Mouse (Mus musculus): ENCODE data around the gene 1700016K19Rik.

Gene 1700016K19Rik

GRCm38 (mm10) chr11:75999440-76000155 is at the start of gene 1700016K19Rik:
1700016K19Rik (plus strand) TSS chr11:75999912.
- DNase-seq, result peak; percentile 76

GRCm38 (mm10) chr11:75950459-75950858 is 49.3 kb upstream of the 1700016K19Rik start:
- no peak for DNase-seq

GRCm38 (mm10) chr11:75951895-75952294 is 47.8 kb upstream of the 1700016K19Rik start:
- DNase-seq, result no peak

DNA sequence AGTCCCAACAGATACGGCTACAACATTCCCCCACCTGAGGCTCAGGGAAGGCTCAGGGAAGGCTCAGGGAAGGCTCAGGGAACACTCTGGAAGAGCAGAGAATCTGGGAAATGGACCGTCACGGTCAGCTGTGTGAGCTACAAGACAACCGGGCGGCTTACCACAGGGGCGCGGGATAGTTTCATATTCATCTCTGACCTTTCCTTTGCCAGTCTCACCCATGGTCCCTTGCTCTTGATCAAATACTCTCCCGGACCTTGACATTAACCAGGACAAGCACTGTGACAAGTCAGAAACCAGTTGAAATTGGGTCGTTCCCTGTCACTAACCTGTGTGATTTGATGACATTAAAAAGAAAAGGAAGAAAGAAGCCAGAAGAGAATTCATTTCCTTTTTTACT is 44.8 kb upstream of the 1700016K19Rik start:
- no peak for DNase-seq

DNA sequence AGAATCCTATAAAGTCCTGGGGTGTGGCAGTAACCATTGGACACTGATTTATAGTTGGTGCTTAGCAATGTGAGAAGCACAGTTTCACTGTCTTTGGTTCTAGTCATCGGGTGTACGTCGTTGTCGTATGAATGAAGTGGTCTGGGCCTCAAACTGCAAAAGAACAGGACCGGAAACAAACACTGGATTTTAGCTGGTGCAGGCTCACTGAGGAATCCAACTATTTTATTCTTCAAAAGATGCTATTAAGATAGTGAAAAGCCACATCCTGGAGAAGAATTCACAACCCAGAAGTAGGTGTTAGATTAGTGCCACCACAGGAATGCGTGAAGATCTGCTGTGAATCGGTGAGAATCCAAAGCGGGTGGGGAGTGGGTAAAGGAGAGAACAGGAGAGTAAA is 43.1 kb upstream of the 1700016K19Rik start:
- no peak for DNase-seq

GRCm38 (mm10) chr11:75957124-75957832 is 42.4 kb upstream of the 1700016K19Rik start:
- DNase-seq, result no peak

DNA sequence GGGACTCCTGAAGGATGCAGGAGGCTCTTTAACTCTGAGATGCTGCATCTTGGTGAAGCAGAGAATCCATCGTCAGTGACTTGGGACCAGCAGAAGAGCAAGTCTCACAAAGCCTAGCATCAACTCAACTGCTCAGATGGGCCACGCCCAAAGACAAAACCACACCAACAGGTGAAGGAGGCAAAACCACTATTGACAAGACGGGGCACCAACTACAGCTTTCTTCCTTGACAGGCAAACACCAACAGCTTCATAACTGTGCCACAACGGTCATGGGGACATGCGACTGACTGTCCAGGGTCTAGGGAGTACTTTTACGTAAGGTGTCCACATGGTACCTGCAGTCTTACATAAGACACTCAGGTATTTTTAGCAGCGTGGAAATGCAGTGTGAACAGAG is 37.9 kb upstream of the 1700016K19Rik start:
- DNase-seq, result no peak

GRCm38 (mm10) chr11:75963730-75964475 is 35.8 kb upstream of the 1700016K19Rik start:
- no peak for DNase-seq

DNA sequence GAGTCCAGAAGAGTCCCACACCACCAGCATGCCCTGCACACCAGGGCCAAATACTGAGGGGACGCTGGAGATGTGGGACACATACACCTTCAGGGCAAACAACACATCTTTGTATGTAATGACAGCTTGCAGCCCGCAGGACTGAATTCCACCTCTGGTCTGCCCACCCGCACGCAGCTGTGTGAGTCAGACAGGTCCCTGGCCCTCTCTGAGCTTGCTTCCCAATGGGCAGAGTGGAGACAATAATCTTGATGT is 35.3 kb upstream of the 1700016K19Rik start:
- no peak for DNase-seq

DNA sequence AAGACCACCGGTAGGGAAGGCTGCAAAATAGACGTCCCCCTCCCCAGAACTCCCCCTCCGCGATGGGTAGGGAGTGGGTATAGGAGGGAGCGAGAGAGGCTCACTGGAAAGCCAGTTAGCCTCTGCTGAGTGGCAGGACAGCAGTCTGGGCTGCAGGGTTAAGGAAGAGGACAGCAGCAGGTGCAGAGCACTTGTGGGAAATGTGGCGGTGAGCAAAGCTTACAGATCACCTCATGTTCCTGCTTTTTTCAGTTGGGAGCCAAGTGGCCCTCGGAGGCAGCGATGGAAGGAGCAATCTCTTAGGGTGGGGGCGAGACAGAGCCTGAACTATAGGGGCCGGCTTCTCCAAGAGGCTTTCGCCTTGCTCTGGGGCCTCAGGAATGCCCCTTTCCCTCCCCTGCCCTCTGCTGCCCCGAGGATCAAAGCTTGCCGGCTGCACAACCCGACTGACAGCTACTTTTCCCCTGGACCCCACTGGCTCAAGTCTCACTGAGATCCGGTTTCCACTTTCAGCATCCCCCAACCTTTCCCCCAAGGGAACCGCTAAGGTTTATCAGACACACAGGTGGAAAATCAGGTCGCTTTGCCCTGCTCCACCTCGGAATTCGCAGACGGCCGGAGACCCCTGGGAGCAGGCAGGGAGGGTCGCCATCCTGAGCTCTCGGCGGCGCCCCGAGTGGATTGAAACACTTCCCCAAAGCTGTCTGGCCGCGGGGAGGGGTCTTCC is 33.9 kb upstream of the 1700016K19Rik start:
- DNase-seq, result no peak

GRCm38 (mm10) chr11:75966401-75967372 is 33.0 kb upstream of the 1700016K19Rik start:
- peak; percentile 73 for DNase-seq

DNA sequence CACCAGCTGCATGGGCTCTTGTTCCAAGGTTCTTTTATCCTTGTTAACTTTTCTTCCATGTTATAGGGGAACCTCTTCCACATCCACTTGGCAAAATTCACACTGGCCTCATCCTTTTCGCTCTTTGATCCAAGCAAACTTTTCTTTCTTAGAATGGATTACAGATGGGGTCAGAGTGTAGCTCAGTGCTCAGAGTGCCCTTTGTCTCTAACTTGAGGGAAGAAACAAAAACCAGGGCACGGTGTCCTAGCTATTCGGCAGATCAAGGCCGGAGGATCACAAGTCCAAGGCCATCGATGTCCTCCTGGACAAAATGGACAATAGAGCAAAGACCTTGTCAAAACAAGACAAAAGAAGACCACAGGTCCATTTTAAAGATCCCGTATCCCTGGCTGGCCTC is 31.0 kb upstream of the 1700016K19Rik start:
- DNase-seq, result no peak

DNA sequence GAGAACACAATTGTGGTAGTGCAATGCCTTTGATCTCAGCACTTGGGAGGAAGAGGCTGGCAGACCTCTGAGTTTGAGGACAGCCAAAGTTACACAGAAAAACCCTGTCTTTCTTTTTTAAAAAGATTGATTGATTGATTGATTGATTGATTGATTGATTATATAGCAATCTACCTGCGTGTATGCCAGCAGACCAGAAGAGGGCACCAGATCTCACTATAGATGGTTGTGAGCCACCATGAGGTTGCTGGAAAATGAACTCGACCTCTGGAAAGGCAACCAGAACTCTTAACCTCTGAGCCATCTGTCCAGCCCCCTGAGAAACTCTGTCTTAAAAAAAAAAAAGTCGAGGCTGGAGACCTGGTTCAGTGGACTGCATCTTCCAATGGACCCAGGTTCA is 29.1 kb upstream of the 1700016K19Rik start:
- no peak for DNase-seq

DNA sequence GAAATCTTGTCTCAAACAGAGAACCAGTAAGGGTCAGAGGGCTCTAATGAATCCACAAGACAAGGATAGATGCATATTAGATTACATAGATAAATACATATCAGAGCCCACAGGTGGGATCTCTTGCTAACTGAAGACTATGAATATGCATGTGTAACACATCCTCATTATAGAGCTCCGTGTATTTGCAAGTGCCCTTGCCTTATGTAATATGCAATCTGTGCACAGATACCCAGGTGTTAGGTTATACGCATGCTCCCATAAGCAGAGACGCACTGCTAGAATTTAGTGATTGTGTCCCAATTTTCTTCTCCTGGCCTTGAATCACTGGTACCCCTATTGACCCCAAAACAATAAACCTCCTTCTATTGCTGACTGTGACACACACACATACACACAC is 27.5 kb upstream of the 1700016K19Rik start:
- DNase-seq, result no peak

- no peak for DNase-seq
Observed at GRCm38 (mm10) chr11:75972916-75973567, 26.7 kb upstream of the 1700016K19Rik start.

- no peak for DNase-seq
Observed at GRCm38 (mm10) chr11:75973988-75974387, 25.7 kb upstream of the 1700016K19Rik start.

- no peak for DNase-seq
Observed at GRCm38 (mm10) chr11:75976748-75977147, 23.0 kb upstream of the 1700016K19Rik start.

GRCm38 (mm10) chr11:75978051-75978450 is 21.7 kb upstream of the 1700016K19Rik start:
- DNase-seq, result no peak

DNA sequence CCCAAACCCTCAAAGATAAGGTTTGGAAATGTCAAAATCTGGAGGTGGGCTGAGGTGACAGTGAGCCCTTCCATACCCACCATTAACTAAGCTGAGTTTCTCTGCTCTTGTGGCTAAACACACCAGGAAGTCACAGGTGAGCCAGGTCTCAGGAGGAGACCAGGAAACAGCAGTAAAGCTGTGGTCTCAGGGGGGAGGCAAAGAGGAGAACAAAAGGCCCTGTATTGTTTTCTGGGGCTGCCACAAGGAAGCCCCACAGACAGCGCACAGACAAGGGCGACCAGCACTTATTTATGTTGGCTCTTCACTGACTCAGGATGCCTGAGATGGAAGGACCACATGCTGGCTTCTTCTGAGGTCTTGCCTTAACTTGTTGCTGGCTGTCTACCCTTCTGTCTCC is 19.3 kb upstream of the 1700016K19Rik start:
- no peak for DNase-seq

DNA sequence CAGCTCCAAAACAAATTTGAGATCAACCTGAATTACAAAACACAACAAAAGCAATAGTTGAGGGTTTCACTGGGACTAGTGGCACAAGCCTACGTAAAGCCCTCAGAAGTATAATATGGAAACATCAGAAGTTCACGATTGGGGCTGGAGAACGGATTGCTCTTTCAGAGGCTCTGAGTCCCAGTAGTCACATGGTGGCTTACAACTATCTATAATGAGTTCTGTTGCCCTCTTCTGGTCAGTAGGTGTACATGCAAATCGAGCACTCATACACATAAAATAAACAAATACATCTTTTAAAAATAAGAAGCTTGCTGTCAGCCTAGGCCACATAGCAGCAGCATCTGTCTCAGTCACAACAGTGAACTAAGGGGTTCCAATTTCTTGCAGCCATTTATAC is 16.5 kb upstream of the 1700016K19Rik start:
- DNase-seq, result no peak

DNA sequence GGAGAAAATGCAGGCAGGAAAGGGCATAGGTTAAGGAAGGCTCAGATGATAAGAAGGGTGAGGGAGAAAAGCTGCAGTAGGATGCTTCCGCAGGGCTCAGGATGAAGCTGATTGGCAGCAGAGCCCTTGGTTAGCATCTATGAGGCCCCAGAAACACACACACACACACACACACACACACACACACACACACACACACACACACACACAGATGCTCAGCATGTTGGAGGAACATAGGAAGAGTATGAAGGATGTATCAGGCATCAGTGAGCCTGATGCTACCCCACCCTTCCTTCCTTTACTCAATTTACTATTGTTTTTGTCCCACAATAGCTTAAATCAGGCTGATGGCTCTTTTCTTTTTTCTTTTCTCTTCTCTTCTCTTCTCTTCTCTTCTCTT is 15.1 kb upstream of the 1700016K19Rik start:
- DNase-seq, result no peak

GRCm38 (mm10) chr11:75985948-75986347 is 13.8 kb upstream of the 1700016K19Rik start:
- no peak for DNase-seq
